Mouse (Mus musculus) neural tube, embryonic 11.5 days (tissue): Measurements from ENCODE around the gene Crcp. TPM values are rescaled to one million over a fixed set of nuclear protein-coding genes. Genes with fewer than 3 reads are reported as not detected.

Experiments used
- ATAC-seq: fragments of 200-750 bp; cut with Nextera tagmentation; 2 replicates; pipeline ENCODE4 v1.8.0; 2017; ENCODE audit warnings: moderate number of reproducible peaks, mild to moderate bottlenecking, moderate TSS enrichment, moderate library complexity; ENCODE audit not compliant: insufficient read depth, low FRiP score, low TSS enrichment
- DNase-seq: peaks from one replicate; pipeline ENCODE4 v3.0.0-alpha.2; 2015; ENCODE audit warnings: low spot score
- H3K27ac ChIP-seq: fragments of 300-500 bp; sonication (generic); 2 replicates; pipeline ENCODE4 v1.5.1; 2014; ENCODE audit warnings: low read depth, mild to moderate bottlenecking, low read length
- H3K27me3 ChIP-seq: fragments of 300-500 bp; sonication (generic); 2 replicates; pipeline ENCODE4 v1.6.1; 2014; ENCODE audit warnings: mild to moderate bottlenecking, low read length, mixed read lengths; ENCODE audit not compliant: control insufficient read depth, insufficient read depth
- H3K36me3 ChIP-seq: fragments of 300-500 bp; sonication (generic); 2 replicates; pipeline ENCODE4 v1.6.1; 2014; ENCODE audit warnings: mild to moderate bottlenecking, low read length, moderate library complexity, mixed read lengths; ENCODE audit not compliant: control insufficient read depth, insufficient read depth
- H3K4me1 ChIP-seq: fragments of 300-500 bp; sonication (generic); 2 replicates; pipeline ENCODE4 v1.6.1; 2014; ENCODE audit warnings: low read length, mixed read lengths; ENCODE audit not compliant: control insufficient read depth, insufficient read depth
- H3K4me2 ChIP-seq: fragments of 300-500 bp; sonication (generic); 2 replicates; pipeline ENCODE4 v1.6.1; 2014; ENCODE audit warnings: low read depth, mild to moderate bottlenecking, moderate library complexity
- H3K4me3 ChIP-seq: fragments of 300-500 bp; sonication (generic); 2 replicates; pipeline ENCODE4 v1.5.1; 2014; ENCODE audit warnings: low read depth, low read length
- H3K9ac ChIP-seq: fragments of 300-500 bp; sonication (generic); 2 replicates; pipeline ENCODE4 v1.6.1; 2014; ENCODE audit warnings: mild to moderate bottlenecking, low read length
- H3K9me3 ChIP-seq: fragments of 300-500 bp; sonication (generic); 2 replicates; pipeline ENCODE4 v1.6.1; 2016; ENCODE audit warnings: low read length; ENCODE audit not compliant: control insufficient read depth
- WGBS: fragments of 180-500 bp; shearing (Covaris S2); extraction: QIAGEN DNeasy Blood & Tissue Kit; methylation state at CpG from one replicate; pipeline ENCODE4 v1.1.7; 2014; 5-methylcytosine and 5-hydroxymethylcytosine counted together
- polyA plus RNA-seq: library from polyadenylated mRNA; unstranded; fragments of >200 nt; fragmentation: Nextera tagmentation; extraction: Ambion mirVana; gene quantifications from 2 replicates; pipeline ENCODE4 v1.2.1, GENCODE M21; 2014

Crcp gene
- polyA plus RNA-seq, 1 experiment from 2014 or later, result 43.2 TPM

DNA sequence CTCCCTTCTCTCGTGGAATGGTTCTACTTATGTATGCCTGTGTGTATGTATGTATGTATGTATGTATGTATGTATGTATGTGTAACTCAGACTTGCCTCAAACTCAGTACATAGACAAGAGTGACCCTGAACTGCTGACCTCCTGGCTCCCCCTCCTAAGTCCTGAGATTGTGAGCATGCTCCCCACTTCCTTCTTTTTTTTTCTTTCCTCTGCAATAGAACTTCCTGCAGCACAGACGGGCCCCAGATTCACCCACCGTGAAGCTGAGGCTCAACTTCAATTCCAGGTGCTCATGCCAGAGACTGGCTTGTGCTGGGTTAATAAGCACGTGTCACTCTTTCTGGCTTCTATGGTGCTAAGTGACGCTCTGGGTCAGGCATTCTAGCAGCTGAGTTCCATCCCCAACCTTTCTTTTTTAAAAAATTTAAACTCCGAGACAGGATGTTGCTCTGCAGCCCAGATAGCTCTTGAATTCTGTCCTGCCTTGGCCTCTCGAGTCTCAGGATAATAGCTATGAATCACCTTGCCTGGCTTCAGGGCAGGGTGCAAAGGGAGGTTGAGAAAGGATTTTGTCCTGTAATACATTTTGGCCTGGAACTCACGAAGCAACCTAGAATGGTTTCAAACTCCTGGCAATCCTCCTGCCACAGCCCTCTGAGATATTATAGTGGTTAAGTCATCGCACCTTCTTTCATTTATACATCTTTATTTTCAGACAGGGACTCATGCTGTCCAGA lies 49.2 kb downstream of the Crcp start:
- no peak overlapping the region for H3K27ac ChIP-seq
- H3K36me3 ChIP-seq, result no peaks in the 10 kb centered on the region; the same call in 1 of the 2 replicates
- 0 out of 2 replicates have a peak, but pooled peaks cover 4% of the 10 kb centered on the region for H3K9me3 ChIP-seq
- DNase-seq (no peak), ATAC-seq (no peak)
- H3K27me3 ChIP-seq, result no peaks in the 10 kb centered on the region
- H3K4me3 ChIP-seq, result no peak overlapping the region
- 0 out of 2 replicates have a peak, but pooled peaks cover 2% of the 10 kb centered on the region for H3K4me1 ChIP-seq
- WGBS, result 78% methylated on average over 9 of the region's 9 CpGs
- H3K4me2 ChIP-seq, result no peak overlapping the region
- no peak overlapping the region for H3K9ac ChIP-seq

DNA sequence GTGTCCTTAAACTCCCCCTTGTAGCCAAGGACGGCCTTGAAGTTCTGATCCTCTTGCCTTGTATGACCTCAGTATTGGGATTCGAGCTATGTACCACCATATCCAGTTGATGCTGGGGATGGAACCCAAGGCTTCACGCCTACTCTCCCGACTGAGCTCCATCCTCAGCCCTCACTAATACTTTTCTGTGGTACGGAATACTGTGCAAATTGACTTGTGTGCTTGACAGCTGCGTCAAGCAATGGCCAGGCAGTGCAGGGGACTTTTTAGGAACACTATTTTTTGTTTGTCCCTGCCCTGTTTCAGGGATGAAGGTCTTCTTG lies 49.7 kb downstream of the Crcp start:
- WGBS, result 50% methylated on average over 6 of the region's 6 CpGs
- ATAC-seq, result no peak; the same call in 1 of the 2 replicates
- Histone ChIP-seq H3K9me3 (0 out of 2 replicates have a peak, but pooled peaks cover 4% of the 10 kb centered on the region), H3K4me3 (peak overlapping the region; percentile 65), H3K9ac (no peak overlapping the region; the same call in 1 of the 2 replicates), H3K27ac (no peak overlapping the region), H3K4me1 (0 out of 2 replicates have a peak, but pooled peaks cover 2% of the 10 kb centered on the region), H3K36me3 (no peaks in the 10 kb centered on the region; the same call in 1 of the 2 replicates), H3K4me2 (peak overlapping the region; percentile 49), H3K27me3 (no peaks in the 10 kb centered on the region)
- DNase-seq, result no peak

DNA sequence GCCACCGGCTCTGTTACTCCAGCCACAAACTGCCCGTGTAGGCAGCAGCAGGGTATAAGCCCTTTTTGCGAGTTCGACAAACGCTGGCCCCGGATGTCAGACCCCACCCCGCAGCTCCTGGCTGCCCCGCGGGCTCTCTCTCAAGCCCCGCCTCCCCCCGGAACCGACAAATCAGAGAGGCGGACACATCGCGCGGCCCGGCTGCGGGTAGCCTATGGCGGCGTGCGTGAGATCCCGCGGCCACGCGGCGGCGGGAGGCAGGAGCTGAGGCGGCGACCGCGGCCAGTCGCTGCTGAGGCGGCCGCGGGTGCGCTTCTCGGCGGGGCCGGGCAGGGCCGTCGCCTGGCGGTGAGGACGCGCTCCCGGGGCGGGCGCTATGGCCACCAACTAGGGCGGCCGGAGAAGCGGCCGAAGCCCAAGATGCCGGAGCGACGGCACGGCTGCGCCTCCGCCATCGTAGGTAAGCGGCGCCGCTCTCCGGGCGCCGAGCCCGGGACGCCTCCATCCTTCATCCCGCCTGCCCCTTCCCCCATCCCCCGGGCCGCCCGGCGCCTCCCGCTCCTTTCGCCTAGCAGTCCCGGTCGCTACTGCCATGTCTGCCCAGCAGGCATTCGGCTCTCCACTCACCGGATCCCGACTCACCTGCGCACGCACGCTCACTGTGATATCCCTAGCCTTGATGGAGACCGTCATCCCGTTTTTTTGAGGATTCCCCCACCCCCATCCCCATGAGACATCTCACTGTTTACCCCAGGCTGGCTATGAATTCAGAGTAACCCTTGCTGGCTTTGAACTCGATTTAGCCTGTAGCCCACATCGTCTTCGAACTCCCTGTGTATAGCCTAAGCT lies 50.3 kb downstream of the Crcp start:
- 0 out of 2 replicates have a peak, but pooled peaks cover 2% of the 10 kb centered on the region for H3K4me1 ChIP-seq
- H3K36me3 ChIP-seq, result no peaks in the 10 kb centered on the region; the same call in 1 of the 2 replicates
- 2% methylated on average over 58 of the region's 86 CpGs for WGBS
- H3K27me3 ChIP-seq, result no peaks in the 10 kb centered on the region
- 0 out of 2 replicates have a peak, but pooled peaks cover 4% of the 10 kb centered on the region for H3K9me3 ChIP-seq
- ATAC-seq (peak; percentile 98), DNase-seq (peak; percentile 96)
- H3K4me2 ChIP-seq, result peak overlapping the region; percentile 49
- peak overlapping the region; percentile 65 for H3K4me3 ChIP-seq
- H3K27ac ChIP-seq, result peak overlapping the region; percentile 72
- H3K9ac ChIP-seq, result peak overlapping the region; percentile 77

DNA sequence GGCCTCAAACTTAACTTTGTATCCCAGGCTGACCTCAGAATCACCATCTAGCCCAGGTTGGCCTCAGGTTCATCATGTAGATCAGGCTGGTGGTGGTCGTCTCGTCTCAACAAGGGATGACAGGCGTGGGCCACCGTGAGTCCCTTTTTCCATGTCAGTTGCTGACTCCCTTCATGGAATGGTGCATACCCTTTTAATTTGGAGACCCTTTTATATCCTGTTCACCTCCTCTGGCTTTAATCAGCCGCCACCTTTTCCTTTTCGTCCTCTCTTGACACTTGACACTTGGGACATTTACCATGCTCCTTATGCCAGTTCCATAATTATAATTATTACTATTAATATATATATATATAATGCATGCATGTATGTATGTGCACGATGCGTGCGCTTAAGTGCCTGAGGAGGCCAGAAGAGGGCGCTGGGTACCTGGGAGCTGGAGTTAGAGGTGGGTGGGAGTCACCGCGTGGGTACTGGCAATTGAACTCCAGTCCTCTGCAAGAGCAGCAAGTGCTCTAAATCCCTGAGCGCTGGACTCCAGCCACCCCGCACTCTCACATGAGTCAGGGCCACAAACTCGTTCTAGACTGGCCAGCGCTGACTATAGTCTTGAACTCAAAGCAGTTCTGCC lies 51.1 kb downstream of the Crcp start:
- Histone ChIP-seq H3K4me1 (0 out of 2 replicates have a peak, but pooled peaks cover 2% of the 10 kb centered on the region), H3K27ac (no peak overlapping the region), H3K9me3 (0 out of 2 replicates have a peak, but pooled peaks cover 4% of the 10 kb centered on the region), H3K4me3 (peak overlapping the region; percentile 65), H3K4me2 (peak overlapping the region; percentile 49), H3K9ac (peak overlapping the region; percentile 77), H3K36me3 (no peaks in the 10 kb centered on the region; the same call in 1 of the 2 replicates), H3K27me3 (no peaks in the 10 kb centered on the region)
- DNase-seq (no peak), ATAC-seq (0 out of 2 replicates have a peak, but pooled peaks have one; percentile 7)
- 80% methylated on average over 16 of the region's 16 CpGs for WGBS

DNA sequence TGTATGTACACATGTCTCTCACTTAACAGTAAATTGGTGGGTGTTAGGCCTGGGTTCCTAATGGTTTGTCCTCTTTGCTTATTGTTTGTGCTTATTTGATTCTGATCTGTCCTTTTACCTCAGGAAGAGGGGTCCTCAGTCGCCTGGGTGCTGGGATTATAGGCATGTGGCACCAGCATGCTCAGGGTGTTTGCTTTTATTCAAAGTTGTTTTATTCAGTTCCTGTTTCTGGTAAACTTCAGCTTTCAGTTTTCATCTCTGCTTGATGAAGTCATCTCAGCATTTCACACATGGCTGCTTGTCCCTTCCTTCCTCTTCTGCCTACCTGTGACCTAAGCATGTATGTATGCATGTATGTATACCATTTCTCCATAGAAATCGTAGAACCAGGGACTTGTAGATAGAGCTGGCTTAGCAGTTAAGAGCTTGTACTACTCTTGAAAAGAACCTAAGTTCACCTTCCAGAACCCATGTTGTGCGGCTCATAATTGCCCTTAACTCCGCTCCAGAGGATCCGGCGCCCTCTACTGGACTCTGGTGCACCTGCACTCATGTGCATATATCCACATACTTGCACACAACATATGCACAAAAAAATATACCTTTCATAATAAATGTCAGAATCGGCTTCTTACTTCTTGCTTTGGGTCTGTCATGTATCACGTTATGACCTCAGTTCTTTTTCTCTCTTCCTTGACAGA lies 52.2 kb downstream of the Crcp start:
- no peak for DNase-seq
- H3K9ac ChIP-seq, result no peak overlapping the region
- H3K4me1 ChIP-seq, result 0 out of 2 replicates have a peak, but pooled peaks cover 2% of the 10 kb centered on the region
- H3K27ac ChIP-seq, result no peak overlapping the region
- no peaks in the 10 kb centered on the region for H3K27me3 ChIP-seq
- no peaks in the 10 kb centered on the region; the same call in 1 of the 2 replicates for H3K36me3 ChIP-seq
- H3K4me2 ChIP-seq, result no peak overlapping the region
- no peak for ATAC-seq
- no peak overlapping the region for H3K4me3 ChIP-seq
- 0 out of 2 replicates have a peak, but pooled peaks cover 4% of the 10 kb centered on the region for H3K9me3 ChIP-seq
- 97% methylated on average over 8 of the region's 8 CpGs for WGBS

DNA sequence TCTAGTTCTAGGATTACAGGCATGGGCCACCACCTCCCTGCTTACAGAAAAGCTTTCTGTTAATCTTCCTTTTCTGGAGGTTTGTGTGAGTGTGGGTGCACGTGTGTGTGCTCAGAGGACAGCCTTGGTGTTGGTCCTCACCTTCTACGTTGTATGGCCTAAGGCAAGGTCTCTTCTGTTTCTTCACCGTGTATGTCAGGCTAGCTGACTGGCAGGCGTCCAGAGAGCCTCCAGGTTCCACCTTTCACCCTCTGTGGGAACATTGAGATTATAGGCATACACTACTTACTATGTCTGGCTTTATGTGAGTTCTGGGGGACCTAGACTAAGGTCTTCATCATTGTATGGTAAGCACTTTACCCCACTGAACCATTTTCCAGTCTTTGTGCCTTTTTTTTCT lies 53.3 kb downstream of the Crcp start:
- Histone ChIP-seq H3K4me3 (no peak overlapping the region), H3K27ac (no peak overlapping the region), H3K36me3 (no peaks in the 10 kb centered on the region; the same call in 1 of the 2 replicates), H3K4me1 (0 out of 2 replicates have a peak, but pooled peaks cover 2% of the 10 kb centered on the region), H3K4me2 (no peak overlapping the region), H3K9me3 (0 out of 2 replicates have a peak, but pooled peaks cover 4% of the 10 kb centered on the region), H3K9ac (no peak overlapping the region), H3K27me3 (no peaks in the 10 kb centered on the region)
- DNase-seq (no peak), ATAC-seq (no peak)
- 91% methylated on average over 4 of the region's 4 CpGs for WGBS

DNA sequence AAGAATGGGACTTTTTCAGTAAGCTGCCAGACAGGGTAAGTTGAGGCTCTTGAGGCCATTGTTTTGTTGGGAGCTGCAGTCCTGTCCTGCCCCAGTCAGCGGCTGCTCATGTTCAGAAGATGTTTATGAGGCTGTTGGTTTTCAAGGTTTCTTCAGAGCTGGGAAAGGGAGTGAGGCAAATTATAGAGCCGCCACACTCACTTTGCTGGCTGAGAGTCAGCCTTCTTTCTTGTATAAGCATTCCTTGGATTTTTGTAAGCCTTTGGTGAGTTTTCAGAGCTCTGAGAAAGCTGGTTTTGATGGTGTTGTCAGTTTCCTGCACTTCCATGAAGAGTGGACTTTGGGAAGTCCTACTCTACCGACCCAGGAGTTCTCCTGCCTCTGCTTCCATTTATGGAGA lies 55.2 kb downstream of the Crcp start:
- WGBS, result 92% methylated on average over 3 of the region's 3 CpGs
- no peak overlapping the region for H3K9ac ChIP-seq
- H3K4me3 ChIP-seq, result no peak overlapping the region
- H3K27me3 ChIP-seq, result no peaks in the 10 kb centered on the region
- 0 out of 2 replicates have a peak, but pooled peaks cover 2% of the 10 kb centered on the region for H3K4me1 ChIP-seq
- H3K27ac ChIP-seq, result no peak overlapping the region
- no peak for ATAC-seq
- H3K9me3 ChIP-seq, result 0 out of 2 replicates have a peak, but pooled peaks cover 4% of the 10 kb centered on the region
- DNase-seq, result no peak
- H3K36me3 ChIP-seq, result no peaks in the 10 kb centered on the region; the same call in 1 of the 2 replicates
- no peak overlapping the region for H3K4me2 ChIP-seq

DNA sequence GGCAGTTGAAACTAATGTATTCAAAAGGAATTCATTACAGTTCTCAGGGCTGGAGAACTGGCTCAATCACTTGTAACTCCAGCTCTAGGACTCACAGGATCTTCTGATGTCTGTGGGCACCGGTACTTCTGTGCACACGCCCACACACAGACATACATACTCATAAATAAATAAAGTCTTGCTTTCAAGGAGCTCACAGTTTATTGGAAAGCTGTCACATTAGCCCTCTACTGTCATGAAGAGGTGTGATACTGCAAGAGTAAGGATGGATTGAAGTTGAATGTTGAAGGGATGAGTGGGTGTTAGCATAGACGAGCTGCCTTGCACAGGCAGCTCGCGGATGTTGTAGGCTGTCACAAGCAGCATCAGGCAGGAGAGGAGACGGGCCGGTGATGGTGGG lies 58.9 kb downstream of the Crcp start:
- no peak overlapping the region for H3K27ac ChIP-seq
- no peaks in the 10 kb centered on the region for H3K27me3 ChIP-seq
- H3K9me3 ChIP-seq, result no peaks in the 10 kb centered on the region
- H3K9ac ChIP-seq, result no peak overlapping the region
- no peaks in the 10 kb centered on the region; the same call in 1 of the 2 replicates for H3K36me3 ChIP-seq
- WGBS, result 87% methylated on average over 7 of the region's 7 CpGs
- H3K4me3 ChIP-seq, result no peak overlapping the region
- H3K4me1 ChIP-seq, result no peaks in the 10 kb centered on the region
- H3K4me2 ChIP-seq, result no peak overlapping the region
- DNase-seq (no peak), ATAC-seq (no peak)
